Mouse (Mus musculus): ENCODE data around the gene Ccdc84.

- TF ChIP-seq POLR2A (IDR thresholded peaks at IDR 0.05; ENCODE audit: control insufficient read depth, extremely low read depth, insufficient read depth, low read length, poor library complexity) (no peak), CTCF (IDR thresholded peaks at IDR 0.05; ENCODE audit: borderline replicate concordance, control insufficient read depth, extremely low read depth, insufficient read depth, low read length, poor library complexity) (no peak)
These were observed 5.6 kb downstream of the Ccdc84 start for GRCm38 (mm10) chr9:44412781-44413180.
